Mouse (Mus musculus): ENCODE measurements around the gene Tekt3. TPM values are rescaled to one million over a fixed set of nuclear protein-coding genes. Genes with fewer than 3 reads are reported as not detected.

Tekt3 gene
- not detected in 2 replicates for polyA plus RNA-seq (2012; ENCODE audit: insufficient read depth, insufficient read length, low replicate concordance, missing spikeins)

- TF ChIP-seq CTCF (IDR thresholded peaks at IDR 0.05; ENCODE audit: insufficient read depth, low read depth, low read length) (no peak), POLR2A (IDR thresholded peaks at IDR 0.05; ENCODE audit: insufficient read depth, low read depth, low read length) (no peak)
- Histone ChIP-seq H3K4me3 (ENCODE audit: insufficient read depth, low read depth, low read length) (no peak within 1 kb of the TSS), H3K4me1 (ENCODE audit: control insufficient read depth, insufficient read depth, low read length) (peaks cover 3% of the 10 kb centered on the region; the same call in 1 of the 2 replicates), H3K27ac (ENCODE audit: insufficient read depth, low read depth, low read length) (no peak within 1 kb of the TSS)
- WGBS = 23% methylated on average over 17 of the region's 17 CpGs
Observed at GRCm38 (mm10) chr11:63061446-63061845, at the start of gene Tekt3. TSS of gene Tekt3 (plus strand) at chr11:63061654.

GRCm38 (mm10) chr11:63017327-63018082 lies 43.9 kb upstream of the Tekt3 start:
- TF ChIP-seq CTCF (IDR thresholded peaks at IDR 0.05; ENCODE audit: insufficient read depth, low read depth, low read length) = no peak
- TF ChIP-seq POLR2A (IDR thresholded peaks at IDR 0.05; ENCODE audit: insufficient read depth, low read depth, low read length) = no peak
- no peak overlapping the region for H3K4me3 ChIP-seq (ENCODE audit: insufficient read depth, low read depth, low read length)
- peaks cover 6% of the 10 kb centered on the region; the same call in 1 of the 2 replicates for H3K4me1 ChIP-seq (ENCODE audit: control insufficient read depth, insufficient read depth, low read length)
- 82% methylated on average over 6 of the region's 6 CpGs for WGBS
- no peak overlapping the region for H3K27ac ChIP-seq (ENCODE audit: insufficient read depth, low read depth, low read length)

- TF ChIP-seq POLR2A (IDR thresholded peaks at IDR 0.05; ENCODE audit: insufficient read depth, low read depth, low read length) = no peak
- TF ChIP-seq CTCF (IDR thresholded peaks at IDR 0.05; ENCODE audit: insufficient read depth, low read depth, low read length) = no peak
- Histone ChIP-seq H3K4me1 (ENCODE audit: control insufficient read depth, insufficient read depth, low read length) (peaks cover 6% of the 10 kb centered on the region; the same call in 1 of the 2 replicates), H3K27ac (ENCODE audit: insufficient read depth, low read depth, low read length) (no peak overlapping the region), H3K4me3 (ENCODE audit: insufficient read depth, low read depth, low read length) (no peak overlapping the region)
- 85% methylated on average over 6 of the region's 6 CpGs for WGBS
Observed at GRCm38 (mm10) chr11:63018083-63018622, 43.3 kb upstream of the Tekt3 start.

- Histone ChIP-seq H3K4me3 (ENCODE audit: insufficient read depth, low read depth, low read length) (no peak overlapping the region), H3K27ac (ENCODE audit: insufficient read depth, low read depth, low read length) (no peak overlapping the region), H3K4me1 (ENCODE audit: control insufficient read depth, insufficient read depth, low read length) (peaks cover 6% of the 10 kb centered on the region; the same call in 1 of the 2 replicates)
- TF ChIP-seq CTCF (IDR thresholded peaks at IDR 0.05; ENCODE audit: insufficient read depth, low read depth, low read length) = no peak
- no peak for TF ChIP-seq POLR2A (IDR thresholded peaks at IDR 0.05; ENCODE audit: insufficient read depth, low read depth, low read length)
Observed at GRCm38 (mm10) chr11:63020633-63021032, 40.8 kb upstream of the Tekt3 start.

- Histone ChIP-seq H3K27ac (ENCODE audit: insufficient read depth, low read depth, low read length) (no peak overlapping the region), H3K4me3 (ENCODE audit: insufficient read depth, low read depth, low read length) (no peak overlapping the region), H3K4me1 (ENCODE audit: control insufficient read depth, insufficient read depth, low read length) (peaks cover 6% of the 10 kb centered on the region; the same call in 1 of the 2 replicates)
- TF ChIP-seq POLR2A (IDR thresholded peaks at IDR 0.05; ENCODE audit: insufficient read depth, low read depth, low read length) = no peak
- TF ChIP-seq CTCF (IDR thresholded peaks at IDR 0.05; ENCODE audit: insufficient read depth, low read depth, low read length) = no peak
- 86% methylated on average over 5 of the region's 5 CpGs for WGBS
Observed at GRCm38 (mm10) chr11:63021141-63021806, 40.2 kb upstream of the Tekt3 start.

GRCm38 (mm10) chr11:63023461-63023860 lies 38.0 kb upstream of the Tekt3 start:
- Histone ChIP-seq H3K4me1 (ENCODE audit: control insufficient read depth, insufficient read depth, low read length) (peaks cover 10% of the 10 kb centered on the region), H3K27ac (ENCODE audit: insufficient read depth, low read depth, low read length) (no peak overlapping the region), H3K4me3 (ENCODE audit: insufficient read depth, low read depth, low read length) (no peak overlapping the region)
- WGBS = 70% methylated on average over 5 of the region's 5 CpGs
- TF ChIP-seq POLR2A (IDR thresholded peaks at IDR 0.05; ENCODE audit: insufficient read depth, low read depth, low read length) (no peak), CTCF (IDR thresholded peaks at IDR 0.05; ENCODE audit: insufficient read depth, low read depth, low read length) (no peak)

- no peak for TF ChIP-seq CTCF (IDR thresholded peaks at IDR 0.05; ENCODE audit: insufficient read depth, low read depth, low read length)
- TF ChIP-seq POLR2A (IDR thresholded peaks at IDR 0.05; ENCODE audit: insufficient read depth, low read depth, low read length) = no peak
- H3K4me3 ChIP-seq (ENCODE audit: insufficient read depth, low read depth, low read length) = no peak overlapping the region
- H3K27ac ChIP-seq (ENCODE audit: insufficient read depth, low read depth, low read length) = no peak overlapping the region
- peaks cover 10% of the 10 kb centered on the region for H3K4me1 ChIP-seq (ENCODE audit: control insufficient read depth, insufficient read depth, low read length)
- WGBS = 94% methylated on average over 2 of the region's 2 CpGs
Observed at GRCm38 (mm10) chr11:63024136-63024535, 37.3 kb upstream of the Tekt3 start.

- 35% methylated on average over 6 of the region's 6 CpGs for whole genome bisulfite sequencing
- no peak overlapping the region for H3K4me3 ChIP-seq (ENCODE audit: insufficient read depth, low read depth, low read length)
- H3K4me1 ChIP-seq (ENCODE audit: control insufficient read depth, insufficient read depth, low read length) = peaks cover 11% of the 10 kb centered on the region
- TF ChIP-seq POLR2A (IDR thresholded peaks at IDR 0.05; ENCODE audit: insufficient read depth, low read depth, low read length) (no peak), CTCF (IDR thresholded peaks at IDR 0.05; ENCODE audit: insufficient read depth, low read depth, low read length) (no peak)
- no peak overlapping the region for H3K27ac ChIP-seq (ENCODE audit: insufficient read depth, low read depth, low read length)
Observed at GRCm38 (mm10) chr11:63025476-63025875, 36.0 kb upstream of the Tekt3 start.

GRCm38 (mm10) chr11:63026651-63027141 lies 34.8 kb upstream of the Tekt3 start:
- peaks cover 6% of the 10 kb centered on the region for H3K4me1 ChIP-seq (ENCODE audit: control insufficient read depth, insufficient read depth, low read length)
- H3K4me3 ChIP-seq (ENCODE audit: insufficient read depth, low read depth, low read length) = no peak overlapping the region
- TF ChIP-seq POLR2A (IDR thresholded peaks at IDR 0.05; ENCODE audit: insufficient read depth, low read depth, low read length) (no peak), CTCF (IDR thresholded peaks at IDR 0.05; ENCODE audit: insufficient read depth, low read depth, low read length) (no peak)
- H3K27ac ChIP-seq (ENCODE audit: insufficient read depth, low read depth, low read length) = no peak overlapping the region
- WGBS = 62% methylated on average over 9 of the region's 9 CpGs

Data from olfactory bulb, adult 2 months (tissue).